Mouse (Mus musculus) layer of hippocampus, adult 18-20 months (tissue): ENCODE measurements around the gene Gm10719. TPM values are rescaled to one million over a fixed set of nuclear protein-coding genes. Genes with fewer than 3 reads are reported as not detected.
"Not testable (repeated sequence)": the region's sequence is repeated elsewhere in the genome, so short reads cannot be mapped to it uniquely, and the experiment has no call there.

Source experiments
- DNase-seq, 2 experiments: peaks; one replicate each; pipeline ENCODE4 v3.0.0; 2022; ENCODE audit warnings: low spot score in 2 of 2
- long read RNA-seq: library from polyadenylated mRNA; stranded (forward); transcript quantifications from one replicate; pipeline ENCODE4 v2.0.0, GENCODE M21; 2021
- total RNA-seq, 2 experiments: library from RNA; stranded (reverse); gene quantifications; 2 replicates each; pipeline ENCODE4 v1.2.3; 2021

Gm10719 gene
- not detected for total RNA-seq
- long read RNA-seq: 0 reads

DNA sequence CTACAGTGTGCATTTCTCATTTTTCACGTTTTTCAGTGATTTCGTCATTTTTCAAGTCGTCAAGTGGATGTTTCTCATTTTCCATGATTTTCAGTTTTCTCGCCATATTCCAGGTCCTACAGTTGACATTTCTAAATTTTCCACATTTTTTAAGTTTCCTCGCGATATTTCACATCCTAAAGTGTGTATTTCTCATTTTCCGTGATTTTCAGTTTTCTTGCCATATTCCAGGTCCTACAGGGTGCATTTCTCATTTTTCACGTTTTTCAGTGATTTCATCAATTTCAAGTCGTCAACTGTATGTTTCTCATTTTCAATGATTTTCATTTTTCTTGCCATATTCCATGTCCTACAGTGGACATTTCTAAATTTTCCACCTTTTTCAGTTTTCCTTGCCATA is at the start of gene Gm10719:
Gm10719 (plus strand) TSS at position 301 of the 400 bp plus-strand sequence.
- DNase-seq: not testable (repeated sequence)

DNA sequence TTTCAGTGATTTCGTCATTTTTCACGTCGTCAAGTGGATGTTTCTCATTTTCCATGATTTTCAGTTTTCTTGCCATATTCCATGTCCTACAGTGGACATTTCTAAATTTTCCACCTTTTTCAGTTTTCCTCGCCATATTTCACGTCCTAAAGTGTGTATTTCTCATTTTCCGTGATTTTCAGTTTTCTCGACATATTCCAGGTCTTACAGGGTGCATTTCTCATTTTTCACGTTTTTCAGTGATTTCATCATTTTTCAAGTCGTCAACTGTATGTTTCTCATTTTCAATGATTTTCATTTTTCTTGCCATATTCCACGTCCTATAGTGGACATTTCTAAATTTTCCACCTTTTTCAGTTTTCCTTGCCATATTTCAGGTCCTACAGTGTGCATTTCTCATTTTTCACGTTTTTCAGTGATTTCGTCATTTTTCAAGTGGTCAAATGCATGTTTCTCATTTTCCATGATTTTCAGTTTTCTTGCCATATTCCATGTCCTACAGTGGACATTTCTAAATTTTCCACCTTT is 16.7 kb upstream of the Gm10719 start, which contains the start of gene Gm10722:
Gm10722 (plus strand) TSS at position 478 of the 528 bp plus-strand sequence.
- peak; percentile 22 to 29 for DNase-seq

DNA sequence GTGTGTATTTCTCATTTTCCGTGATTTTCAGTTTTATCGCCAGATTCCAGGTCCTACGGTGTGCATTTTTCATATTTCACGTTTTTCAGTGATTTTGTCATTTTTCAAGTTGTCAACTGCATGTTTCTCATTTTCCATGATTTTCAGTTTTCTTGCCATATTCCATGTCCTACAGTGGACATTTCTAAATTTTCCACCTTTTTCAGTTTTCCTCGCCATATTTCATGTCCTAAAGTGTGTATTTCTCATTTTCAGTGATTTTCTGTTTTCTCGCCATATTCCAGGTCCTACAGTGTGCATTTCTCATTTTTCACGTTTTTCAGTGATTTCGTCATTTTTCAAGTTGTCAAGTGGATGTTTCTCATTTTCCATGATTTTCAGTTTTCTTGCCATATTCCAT is 16.2 kb upstream of the Gm10719 start:
- DNase-seq: peak; percentile 20 to 33

DNA sequence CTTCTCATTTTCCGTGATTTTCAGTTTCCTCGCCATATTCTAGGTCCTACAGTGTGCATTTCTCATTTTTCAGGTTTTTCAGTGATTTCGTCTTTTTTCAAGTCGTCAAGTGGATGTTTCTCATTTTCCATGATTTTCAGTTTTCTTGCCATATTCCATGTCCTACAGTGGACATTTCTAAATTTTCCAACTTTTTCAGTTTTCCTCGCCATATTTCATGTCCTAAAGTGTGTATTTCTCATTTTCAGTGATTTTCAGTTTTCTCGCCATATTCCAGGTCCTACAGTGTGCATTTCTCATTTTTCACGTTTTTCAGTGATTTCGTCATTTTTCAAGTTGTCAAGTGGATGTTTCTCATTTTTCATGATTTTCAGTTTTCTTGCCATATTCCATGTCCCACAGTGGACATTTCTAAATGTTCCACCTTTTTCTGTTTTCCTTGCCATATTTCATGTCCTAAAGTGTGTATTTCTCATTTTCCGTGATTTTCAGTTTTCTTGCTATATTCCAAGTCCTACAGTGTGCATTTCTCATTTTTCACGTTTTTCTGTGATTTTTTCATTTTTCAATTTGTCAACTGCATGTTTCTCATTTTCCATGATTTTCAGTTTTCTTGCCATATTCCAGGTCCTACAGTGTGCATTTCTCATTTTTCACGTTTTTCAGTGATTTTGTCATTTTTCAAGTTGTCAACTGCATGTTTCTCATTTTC is 15.1 kb upstream of the Gm10719 start:
- peak; percentile 100 for DNase-seq

DNA sequence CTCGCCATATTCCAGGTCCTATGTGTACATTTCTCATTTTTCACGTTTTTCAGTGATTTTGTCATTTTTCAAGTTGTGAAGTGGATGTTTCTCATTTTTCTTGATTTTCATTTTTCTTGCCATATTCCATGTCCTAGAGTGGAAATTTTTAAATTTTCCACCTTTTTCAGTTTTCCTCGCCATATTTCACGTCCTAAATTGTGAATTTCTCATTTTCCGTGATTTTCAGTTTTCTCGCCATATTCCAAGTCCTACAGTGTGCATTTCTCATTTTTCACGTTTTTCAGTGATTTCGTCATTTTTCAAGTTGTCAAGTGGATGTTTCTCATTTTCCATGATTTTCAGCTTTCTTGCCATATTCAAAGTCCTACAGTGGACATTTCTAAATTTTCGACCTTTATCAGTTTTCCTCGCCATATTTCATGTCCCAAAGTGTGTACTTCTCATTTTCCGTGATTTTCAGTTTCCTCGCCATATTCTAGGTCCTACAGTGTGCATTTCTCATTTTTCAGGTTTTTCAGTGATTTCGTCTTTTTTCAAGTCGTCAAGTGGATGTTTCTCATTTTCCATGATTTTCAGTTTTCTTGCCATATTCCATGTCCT is 14.3 kb upstream of the Gm10719 start, which contains the start of gene Gm11168:
Gm11168 (plus strand) TSS at position 553 of the 603 bp plus-strand sequence.
- DNase-seq: not testable (repeated sequence)

DNA sequence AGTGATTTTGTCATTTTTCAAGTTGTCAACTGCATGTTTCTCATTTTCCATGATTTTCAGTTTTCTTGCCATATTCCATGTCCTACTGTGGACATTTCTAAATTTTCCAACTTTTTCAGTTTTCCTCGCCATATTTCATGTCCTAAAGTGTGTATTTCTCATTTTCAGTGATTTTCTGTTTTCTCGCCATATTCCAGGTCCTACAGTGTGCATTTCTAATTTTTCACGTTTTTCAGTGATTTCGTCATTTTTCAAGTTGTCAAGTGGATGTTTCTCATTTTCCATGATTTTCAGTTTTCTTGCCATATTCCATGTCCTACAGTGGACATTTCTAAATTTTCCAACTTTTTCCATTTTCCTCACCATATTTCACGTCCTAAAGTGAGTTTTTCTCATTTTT is 11.0 kb upstream of the Gm10719 start:
- not testable (repeated sequence) for DNase-seq

DNA sequence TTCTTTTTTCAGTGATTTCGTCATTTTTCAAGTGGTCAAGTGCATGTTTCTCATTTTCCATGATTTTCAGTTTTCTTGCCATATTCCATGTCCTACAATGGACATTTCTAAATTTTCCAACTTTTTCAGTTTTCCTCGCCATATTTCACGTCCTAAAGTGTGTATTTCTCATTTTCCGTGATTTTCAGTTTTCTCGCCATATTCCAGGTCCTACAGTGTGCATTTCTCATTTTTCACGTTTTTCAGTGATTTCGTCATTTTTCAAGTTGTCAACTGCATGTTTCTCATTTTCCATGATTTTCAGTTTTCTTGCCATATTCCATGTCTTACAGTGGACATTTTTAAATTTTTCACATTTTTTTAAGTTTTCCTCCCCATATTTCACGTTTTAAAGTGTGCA is 10.6 kb upstream of the Gm10719 start:
- DNase-seq: peak; percentile 95 to 100

DNA sequence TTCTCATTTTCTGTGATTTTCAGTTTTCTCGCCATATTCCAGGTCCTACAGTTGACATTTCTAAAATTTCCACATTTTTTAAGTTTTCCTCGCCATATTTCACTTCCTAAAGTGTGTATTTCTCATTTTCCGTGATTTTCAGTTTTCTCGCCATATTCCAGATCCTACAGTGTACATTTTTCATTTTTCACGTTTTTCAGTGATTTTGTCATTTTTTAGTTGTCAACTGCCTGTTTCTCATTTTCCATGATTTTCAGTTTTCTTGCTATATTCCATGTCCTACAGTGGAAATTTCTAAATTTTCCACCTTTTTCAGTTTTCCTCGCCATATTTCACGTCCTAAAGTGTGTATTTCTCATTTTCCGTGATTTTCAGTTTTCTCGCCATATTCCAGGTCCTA is 9.9 kb upstream of the Gm10719 start:
- not testable (repeated sequence) for DNase-seq

DNA sequence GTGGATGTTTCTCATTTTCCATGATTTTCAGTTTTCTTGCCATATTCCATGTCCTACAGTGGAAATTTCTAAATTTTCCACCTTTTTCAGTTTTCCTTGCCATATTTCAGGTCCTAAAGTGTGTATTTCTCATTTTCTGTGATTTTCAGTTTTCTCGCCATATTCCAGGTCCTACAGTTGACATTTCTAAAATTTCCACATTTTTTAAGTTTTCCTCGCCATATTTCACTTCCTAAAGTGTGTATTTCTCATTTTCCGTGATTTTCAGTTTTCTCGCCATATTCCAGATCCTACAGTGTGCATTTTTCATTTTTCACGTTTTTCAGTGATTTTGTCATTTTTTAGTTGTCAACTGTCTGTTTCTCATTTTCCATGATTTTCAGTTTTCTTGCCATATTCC is 7.9 kb upstream of the Gm10719 start:
- DNase-seq: not testable (repeated sequence)

DNA sequence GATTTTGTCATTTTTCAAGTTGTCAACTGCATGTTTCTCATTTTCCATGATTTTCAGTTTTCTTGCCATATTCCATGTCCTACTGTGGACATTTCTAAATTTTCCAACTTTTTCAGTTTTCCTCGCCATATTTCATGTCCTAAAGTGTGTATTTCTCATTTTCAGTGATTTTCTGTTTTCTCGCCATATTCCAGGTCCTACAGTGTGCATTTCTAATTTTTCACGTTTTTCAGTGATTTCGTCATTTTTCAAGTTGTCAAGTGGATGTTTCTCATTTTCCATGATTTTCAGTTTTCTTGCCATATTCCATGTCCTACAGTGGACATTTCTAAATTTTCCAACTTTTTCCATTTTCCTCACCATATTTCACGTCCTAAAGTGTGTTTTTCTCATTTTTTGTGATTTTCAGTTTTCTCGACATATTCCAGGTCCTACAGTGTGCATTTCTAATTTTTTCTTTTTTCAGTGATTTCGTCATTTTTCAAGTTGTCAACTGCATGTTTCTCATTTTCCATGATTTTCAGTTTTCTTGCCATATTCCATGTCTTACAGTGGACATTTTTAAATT is 5.1 kb upstream of the Gm10719 start:
- DNase-seq: not testable (repeated sequence)

DNA sequence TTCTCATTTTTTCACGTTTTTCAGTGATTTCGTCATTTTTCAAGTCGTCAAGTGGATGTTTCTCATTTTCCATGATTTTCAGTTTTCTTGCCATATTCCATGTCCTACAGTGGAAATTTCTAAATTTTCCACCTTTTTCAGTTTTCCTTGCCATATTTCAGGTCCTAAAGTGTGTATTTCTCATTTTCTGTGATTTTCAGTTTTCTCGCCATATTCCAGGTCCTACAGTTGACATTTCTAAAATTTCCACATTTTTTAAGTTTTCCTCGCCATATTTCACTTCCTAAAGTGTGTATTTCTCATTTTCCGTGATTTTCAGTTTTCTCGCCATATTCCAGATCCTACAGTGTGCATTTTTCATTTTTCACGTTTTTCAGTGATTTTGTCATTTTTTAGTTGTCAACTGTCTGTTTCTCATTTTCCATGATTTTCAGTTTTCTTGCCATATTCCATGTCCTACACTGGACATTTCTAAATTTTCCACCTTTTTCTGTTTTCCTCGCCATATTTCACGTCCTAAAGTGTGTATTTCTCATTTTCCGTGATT is 4.4 kb upstream of the Gm10719 start, which contains the start of gene Gm10721:
Gm10721 (plus strand) TSS at position 408 of the 547 bp plus-strand sequence.
- DNase-seq: not testable (repeated sequence)

DNA sequence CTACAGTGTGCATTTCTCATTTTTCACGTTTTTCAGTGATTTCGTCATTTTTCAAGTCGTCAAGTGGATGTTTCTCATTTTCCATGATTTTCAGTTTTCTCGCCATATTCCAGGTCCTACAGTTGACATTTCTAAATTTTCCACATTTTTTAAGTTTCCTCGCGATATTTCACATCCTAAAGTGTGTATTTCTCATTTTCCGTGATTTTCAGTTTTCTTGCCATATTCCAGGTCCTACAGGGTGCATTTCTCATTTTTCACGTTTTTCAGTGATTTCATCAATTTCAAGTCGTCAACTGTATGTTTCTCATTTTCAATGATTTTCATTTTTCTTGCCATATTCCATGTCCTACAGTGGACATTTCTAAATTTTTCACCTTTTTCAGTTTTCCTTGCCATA is 1.9 kb upstream of the Gm10719 start, which contains the start of gene Gm10720:
Gm10720 (plus strand) TSS at position 301 of the 400 bp plus-strand sequence.
- not testable (repeated sequence) for DNase-seq

DNA sequence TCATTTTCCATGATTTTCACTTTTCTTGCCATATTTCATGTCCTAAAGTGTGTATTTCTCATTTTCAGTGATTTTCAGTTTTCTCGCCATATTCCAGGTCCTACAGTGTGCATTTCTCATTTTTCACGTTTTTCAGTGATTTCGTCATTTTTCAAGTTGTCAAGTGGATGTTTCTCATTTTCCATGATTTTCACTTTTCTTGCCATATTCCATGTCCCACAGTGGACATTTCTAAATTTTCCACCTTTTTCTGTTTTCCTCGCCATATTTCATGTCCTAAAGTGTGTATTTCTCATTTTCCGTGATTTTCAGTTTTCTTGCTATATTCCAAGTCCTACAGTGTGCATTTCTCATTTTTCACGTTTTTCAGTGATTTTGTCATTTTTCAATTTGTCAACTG is 1.3 kb upstream of the Gm10719 start:
- DNase-seq: peak in 1 of 2 experiments; percentile 1

DNA sequence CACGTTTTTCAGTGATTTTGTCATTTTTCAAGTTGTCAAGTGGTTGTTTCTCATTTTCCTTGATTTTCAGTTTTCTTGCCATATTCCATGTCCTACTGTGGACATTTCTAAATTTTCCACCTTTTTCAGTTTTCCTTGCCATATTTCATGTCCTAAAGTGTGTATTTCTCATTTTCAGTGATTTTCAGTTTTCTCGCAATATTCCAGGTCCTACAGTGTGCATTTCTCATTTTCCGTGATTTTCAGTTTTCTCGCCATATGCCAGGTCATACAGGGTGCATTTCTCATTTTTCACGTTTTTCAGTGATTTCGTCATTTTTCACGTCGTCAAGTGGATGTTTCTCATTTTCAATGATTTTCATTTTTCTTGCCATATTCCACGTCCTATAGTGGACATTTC is 1.7 kb downstream of the Gm10719 start:
- DNase-seq: peak; percentile 4 to 52

DNA sequence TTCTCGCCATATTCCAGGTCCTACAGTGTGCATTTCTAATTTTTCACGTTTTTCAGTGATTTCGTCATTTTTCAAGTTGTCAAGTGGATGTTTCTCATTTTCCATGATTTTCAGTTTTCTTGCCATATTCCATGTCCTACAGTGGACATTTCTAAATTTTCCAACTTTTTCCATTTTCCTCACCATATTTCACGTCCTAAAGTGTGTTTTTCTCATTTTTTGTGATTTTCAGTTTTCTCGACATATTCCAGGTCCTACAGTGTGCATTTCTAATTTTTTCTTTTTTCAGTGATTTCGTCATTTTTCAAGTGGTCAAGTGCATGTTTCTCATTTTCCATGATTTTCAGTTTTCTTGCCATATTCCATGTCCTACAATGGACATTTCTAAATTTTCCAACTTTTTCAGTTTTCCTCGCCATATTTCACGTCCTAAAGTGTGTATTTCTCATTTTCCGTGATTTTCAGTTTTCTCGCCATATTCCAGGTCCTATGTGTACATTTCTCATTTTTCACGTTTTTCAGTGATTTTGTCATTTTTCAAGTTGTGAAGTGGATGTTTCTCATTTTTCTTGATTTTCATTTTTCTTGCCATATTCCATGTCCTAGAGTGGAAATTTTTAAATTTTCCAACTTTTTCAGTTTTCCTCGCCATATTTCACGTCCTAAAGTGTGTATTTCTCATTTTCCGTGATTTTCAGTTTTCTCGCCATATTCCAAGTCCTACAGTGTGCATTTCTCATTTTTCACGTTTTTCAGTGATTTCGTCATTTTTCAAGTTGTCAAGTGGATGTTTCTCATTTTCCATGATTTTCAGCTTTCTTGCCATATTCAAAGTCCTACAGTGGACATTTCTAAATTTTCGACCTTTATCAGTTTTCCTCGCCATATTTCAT is 2.9 kb downstream of the Gm10719 start:
- DNase-seq: peak; percentile 42 to 70

DNA sequence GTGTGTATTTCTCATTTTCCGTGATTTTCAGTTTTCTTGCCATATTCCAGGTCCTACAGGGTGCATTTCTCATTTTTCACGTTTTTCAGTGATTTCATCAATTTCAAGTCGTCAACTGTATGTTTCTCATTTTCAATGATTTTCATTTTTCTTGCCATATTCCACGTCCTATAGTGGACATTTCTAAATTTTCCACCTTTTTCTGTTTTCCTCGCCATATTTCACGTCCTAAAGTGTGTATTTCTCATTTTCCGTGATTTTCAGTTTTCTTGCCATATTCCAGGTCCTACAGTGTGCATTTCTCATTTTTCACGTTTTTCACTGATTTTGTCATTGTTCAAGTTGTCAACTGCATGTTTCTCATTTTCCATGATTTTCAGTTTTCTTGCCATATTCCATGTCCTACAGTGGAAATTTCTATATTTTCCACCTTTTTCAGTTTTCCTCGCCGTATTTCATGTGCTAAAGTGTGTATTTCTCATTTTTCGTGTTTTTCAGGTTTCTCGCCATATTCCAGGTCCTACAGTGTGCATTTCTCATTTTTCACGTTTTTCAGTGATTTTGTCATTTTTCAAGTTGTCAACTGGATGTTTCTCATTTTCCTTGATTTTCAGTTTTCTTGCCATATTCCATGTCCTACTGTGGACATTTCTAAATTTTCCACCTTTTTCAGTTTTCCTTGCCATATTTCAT is 5.3 kb downstream of the Gm10719 start:
- DNase-seq: peak; percentile 78 to 83

DNA sequence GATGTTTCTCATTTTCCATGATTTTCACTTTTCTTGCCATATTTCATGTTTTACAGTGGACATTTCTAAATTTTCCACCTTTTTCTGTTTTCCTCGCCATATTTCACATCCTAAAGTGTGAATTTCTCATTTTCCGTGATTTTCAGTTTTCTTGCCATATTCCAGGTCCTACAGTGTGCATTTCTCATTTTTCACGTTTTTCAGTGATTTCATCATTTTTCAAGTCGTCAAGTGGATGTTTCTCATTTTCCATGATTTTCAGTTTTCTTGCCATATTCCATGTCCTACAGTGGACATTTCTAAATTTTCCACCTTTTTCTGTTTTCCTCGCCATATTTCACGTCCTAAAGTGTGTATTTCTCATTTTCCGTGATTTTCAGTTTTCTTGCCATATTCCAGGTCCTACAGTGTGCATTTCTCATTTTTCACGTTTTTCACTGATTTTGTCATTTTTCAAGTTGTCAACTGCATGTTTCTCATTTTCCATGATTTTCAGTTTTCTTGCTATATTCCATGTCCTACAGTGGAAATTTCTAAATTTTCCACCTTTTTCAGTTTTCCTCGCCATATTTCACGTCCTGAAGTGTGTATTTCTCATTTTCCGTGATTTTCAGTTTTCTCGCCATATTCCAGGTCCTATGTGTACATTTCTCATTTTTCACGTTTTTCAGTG is 6.2 kb downstream of the Gm10719 start, which contains the start of gene Gm10718:
Gm10718 (plus strand) TSS at position 236 of the 673 bp plus-strand sequence.
- peak; percentile 10 to 67 for DNase-seq

DNA sequence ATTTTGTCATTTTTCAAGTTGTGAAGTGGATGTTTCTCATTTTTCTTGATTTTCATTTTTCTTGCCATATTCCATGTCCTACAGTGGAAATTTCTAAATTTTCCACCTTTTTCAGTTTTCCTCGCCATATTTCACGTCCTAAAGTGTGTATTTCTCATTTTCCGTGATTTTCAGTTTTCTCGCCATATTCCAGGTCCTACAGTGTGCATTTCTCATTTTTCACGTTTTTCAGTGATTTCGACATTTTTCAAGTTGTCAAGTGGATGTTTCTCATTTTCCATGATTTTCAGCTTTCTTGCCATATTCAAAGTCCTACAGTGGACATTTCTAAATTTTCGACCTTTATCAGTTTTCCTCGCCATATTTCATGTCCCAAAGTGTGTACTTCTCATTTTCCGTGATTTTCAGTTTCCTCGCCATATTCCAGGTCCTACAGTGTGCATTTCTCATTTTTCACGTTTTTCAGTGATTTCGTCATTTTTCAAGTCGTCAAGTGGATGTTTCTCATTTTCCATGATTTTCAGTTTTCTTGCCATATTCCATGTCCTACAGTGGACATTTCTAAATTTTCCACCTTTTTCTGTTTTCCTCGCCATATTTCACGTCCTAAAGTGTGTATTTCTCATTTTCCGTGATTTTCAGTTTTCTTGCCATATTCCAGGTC is 6.9 kb downstream of the Gm10719 start:
- DNase-seq: peak; percentile 65 to 100
